Mouse (Mus musculus): ENCODE data around the gene Bloc1s1. TPM values are rescaled to one million over a fixed set of nuclear protein-coding genes. Genes with fewer than 3 reads are reported as not detected.

Gene Bloc1s1
- total RNA-seq, 2 experiments from 2014 or later = 216 to 240 TPM

DNA sequence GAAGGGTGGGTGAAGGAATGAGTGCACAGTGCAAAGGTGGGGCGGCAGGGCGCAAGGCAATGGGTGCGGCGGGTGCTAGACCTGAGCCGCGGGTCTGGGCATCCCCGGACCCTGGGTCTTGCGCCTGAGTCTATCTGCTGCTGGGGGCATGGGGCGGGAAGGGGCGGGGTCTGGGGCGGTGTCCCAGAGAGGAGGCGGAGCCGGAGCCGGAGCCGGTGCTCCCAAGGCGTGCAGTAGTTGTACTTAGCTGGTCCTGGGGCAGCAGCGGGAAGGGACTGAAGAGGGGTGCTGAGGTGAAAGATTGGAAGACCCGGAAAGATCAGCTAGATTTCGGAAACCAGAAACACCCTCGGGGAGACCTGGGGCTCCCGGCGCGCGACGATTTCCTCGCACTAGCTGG lies 9.7 kb upstream of the Bloc1s1 start, which contains the start of gene Itga7:
TSS of gene Itga7 (plus strand) at position 245 of the 400 bp plus-strand sequence.
- peak; percentile 70 for DNase-seq

DNA sequence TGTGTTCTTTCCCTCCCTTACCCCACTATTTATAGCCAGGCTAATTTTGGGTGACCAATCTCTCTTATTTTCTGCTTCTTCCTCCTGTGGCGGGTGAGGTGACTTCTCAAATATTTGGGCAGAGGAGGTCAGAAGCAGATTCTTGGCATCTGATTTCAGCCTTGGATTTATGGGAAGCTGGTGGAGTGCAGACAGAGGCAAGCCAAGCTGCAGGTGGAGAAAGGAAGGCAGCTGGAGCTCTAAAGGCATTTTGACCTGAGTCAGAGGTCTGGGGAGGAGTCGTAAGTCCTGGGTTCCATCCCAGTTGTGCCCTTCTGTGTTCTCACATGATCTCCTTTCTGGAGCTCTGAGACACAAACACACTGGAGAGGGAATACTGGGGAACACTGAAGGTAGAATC lies 7.6 kb upstream of the Bloc1s1 start:
- DNase-seq = no peak

DNA sequence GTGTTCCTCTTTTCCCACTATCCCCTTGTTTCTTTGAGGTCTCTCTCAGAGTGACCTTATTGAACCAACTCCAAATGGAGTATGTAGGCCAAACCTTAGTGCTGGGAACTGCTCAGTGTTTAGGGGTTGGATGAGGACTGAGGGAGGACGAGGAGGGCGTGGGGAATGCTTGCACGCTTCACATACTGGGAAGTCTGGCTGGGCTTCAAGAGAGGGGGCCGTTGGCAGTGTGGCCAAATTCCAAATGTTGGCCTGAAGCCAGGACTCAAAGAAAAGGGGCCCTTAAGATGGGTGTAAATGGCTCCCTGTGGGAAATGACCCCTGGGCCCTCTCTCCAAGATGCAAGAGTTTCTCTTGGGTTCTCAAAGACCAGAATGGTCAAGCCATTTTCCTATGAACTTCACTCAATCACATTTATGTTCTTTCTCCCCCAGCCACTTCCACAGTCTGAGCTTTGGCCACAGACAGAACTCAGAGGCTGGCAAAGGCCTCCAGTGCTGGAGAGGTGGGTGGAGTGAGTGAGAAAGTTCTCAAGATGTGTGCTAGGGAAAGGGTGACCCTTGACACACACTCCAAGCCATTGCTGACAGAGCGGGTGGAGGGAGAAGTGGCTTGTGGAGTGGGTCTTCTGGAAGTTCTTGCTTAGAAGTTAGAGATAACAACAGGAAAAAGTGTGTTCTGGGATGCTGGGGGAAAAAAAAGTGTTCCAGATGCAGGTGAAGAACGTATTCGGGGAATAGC lies 6.0 kb upstream of the Bloc1s1 start:
- DNase-seq = no peak

DNA sequence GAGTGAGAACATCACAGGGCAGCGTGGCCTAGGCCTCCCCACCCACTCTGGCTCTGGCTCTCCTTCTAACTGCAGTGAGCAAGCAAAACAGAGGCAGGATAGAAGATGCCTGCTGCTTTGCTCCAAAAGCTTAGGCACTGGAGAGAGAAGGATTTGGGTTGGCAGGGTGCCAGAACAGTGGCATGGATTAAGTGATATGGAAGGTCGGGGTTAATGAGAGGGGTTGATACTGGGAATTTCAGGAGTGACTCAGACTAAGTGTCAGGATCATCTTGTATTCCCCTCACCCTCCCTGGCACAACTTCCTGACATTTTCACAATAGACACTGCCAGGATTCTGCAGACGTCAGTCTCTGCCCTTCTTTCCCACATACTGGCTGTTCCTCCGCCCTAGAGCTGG lies 4.5 kb upstream of the Bloc1s1 start:
- DNase-seq = no peak

DNA sequence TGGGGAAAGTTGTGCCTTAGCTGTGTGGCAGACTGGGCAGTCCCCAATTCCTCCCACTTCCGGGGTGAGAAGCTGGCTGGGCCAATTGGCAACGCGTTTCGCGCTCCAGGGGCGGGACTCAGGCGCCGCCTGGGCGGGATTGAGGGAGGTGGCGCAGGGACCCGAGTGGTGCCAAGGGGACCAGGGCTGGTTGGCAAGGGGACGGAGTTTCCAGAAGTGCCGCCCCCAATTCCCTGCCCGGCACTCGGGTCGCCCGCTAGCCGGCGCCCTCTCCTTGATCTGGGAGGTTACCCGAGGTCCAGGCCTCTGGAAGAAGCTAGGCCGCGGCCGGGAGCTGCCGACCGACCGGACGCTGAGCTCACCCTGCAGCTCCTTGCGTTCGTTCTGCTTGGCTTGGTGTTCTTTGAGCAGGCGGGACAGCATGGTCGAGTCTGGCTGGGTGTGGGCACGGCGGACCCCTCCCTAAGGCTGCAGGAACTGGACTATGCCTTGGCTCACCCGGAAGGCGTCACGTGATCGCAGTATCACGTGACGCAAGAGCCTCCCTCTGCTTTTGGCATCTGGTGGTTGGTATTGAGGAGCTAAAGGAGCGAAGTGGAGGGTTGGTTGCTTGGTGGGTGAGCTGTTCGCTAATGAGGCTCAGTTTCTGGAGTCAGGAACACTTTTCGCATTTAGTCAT lies 683 bp downstream of the Bloc1s1 start:
- peak; percentile 98 for DNase-seq

DNA sequence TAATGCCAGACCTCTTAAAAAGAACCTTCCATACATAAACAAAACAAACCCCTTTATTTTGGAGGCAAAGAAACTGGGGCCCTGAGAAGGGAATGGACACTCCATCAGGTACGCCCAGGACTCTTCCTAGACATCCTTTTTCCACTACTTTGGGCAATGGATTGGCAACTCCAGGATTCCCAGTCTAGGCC lies 1.1 kb downstream of the Bloc1s1 start, which contains the start of gene Rdh5:
TSS of gene Rdh5 (minus strand) at position 67 of the 191 bp plus-strand sequence.
- DNase-seq = no peak

DNA sequence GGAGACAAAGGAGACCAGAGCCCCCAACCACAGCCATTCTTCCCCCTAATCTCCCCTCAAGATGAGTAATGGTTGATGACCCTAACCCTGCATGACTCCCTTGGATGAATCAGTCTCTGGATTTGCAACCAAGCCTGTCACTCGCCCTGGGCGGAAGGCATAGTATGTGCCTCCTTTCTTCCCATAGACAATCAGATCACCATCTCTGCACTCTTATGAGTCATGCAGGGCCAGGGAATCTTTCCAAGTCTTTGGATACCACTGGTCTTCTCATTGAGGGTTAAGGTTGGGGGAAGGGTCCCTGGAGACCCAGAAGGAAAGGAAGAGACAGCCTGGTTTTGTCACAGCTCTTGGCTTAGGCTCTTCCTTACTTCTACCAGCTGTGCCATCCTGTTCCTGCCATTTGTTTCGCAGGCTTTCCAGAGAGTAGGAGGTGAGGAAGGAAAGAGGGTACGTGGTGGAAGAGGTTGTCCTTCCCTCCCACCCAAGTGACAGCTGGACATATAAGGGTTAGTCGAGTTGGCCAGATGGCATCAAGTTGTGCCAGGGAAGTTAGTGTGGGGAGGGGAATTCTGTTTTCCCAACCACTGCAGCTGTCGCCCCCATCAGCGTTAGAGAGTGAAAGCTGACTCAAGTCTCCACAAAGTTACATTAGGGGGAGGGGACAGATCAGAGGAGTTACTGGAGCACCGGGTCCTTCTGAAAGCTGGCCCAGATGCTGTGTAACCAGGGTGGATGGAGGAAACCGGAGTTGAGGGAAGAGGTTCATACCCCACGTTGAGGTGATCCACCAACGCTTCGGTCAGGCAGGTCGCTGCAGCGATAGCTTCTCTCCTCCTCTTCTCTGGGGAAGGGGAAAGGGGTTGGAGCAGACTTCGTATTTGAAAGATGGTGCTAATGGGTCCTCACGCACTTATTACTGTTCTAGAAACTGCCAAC lies 1.7 kb downstream of the Bloc1s1 start:
- no peak for DNase-seq

DNA sequence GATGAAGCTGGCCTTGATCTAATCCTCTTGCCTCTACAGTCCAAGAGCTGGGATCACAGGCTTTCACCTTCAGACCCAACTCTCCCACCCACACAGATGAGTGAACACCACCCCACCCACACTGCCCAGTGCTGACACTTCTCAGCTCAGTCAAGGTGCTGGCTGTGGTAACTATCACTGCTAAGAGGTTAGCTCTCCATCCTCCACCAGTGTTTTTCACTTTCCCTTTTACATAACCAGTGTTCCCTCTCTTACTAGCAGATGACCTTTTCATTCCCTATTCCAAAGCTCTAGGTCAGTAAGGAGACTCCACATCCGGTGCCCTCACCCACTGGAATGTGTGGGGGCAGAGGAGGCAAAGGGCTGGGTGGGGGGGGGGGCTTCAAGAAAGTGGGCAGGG lies 2.6 kb downstream of the Bloc1s1 start:
- no peak for DNase-seq

DNA sequence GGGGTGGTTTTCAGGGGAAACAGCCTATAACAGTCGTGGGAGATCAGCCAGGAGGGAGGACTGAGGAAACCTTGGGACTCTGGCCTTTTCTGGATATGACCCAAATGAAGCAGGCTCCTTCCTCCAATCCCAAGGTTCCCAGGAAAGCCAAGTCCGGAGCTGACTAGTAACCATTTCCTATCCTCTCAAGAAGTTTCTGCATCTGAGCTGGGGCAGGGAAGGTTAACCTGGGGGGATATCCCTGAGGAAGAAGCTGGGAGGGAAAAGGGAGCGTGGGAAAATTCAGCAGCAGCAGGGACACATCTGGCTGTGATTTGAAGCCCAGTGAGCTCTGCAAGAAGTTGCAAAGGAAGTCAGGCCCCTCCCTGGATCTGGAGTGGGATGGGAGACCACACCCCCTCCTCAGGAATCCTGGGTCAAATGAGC lies 3.1 kb downstream of the Bloc1s1 start:
- DNase-seq = no peak

DNA sequence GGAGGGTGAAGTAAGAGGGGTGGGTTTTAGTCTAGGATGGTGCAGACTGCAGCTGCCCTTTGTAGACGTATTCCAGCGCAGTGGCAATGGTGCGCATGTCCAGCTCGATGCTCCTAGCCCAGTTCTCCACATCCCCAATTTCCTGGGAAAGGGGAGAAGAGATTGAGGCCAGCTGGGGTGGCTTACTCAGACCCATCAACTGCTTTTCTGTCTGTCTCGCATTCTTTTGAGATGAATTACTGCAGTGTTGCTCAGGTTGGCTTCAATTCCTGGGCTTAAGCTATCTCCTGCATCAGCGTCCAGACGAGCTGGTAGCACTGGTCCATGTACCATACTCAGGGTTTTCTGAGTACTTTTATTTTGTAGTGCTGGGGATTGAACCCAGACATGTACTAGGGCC lies 3.9 kb downstream of the Bloc1s1 start:
- no peak for DNase-seq

DNA sequence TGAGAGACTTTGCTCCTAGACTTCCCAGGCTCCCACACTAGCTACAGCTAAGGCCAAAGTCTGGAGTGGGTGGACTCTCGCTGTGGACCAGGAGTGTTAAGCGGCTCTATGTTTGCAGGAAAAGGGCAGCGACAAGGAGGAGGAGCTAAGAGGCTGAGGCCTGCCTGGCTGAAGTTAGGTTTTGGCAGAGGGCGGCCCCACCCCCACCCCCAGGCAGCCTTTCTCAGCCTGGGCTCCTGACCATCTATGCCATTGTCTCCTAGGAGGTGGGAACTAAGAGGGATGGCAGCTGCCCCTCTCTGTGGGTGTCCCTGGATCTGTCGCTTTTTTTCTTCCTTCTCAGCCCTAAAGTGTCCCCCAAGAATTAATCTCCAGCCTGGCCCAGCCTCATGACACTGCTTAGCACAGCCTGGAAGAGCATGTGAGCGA lies 4.6 kb downstream of the Bloc1s1 start:
- DNase-seq = no peak

DNA sequence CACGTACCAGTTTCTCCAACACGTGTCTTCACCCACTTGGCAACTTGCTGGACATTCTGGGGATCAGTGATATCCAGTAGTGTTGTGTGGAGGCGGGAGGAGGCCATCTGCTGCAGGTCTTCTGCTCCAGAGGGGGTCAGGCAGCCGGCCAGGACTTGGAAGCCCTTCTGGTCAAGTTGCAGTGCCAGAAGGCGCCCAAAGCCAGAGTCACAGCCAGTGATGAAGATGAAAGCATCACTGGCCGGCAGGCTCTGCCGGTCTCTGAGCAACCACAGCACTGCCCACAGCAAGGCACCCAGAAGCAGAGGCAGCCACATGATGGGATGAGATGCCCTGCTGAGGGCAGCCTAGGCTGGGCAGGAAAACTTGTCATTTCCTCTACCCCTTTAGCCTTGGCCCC lies 5.6 kb downstream of the Bloc1s1 start:
- DNase-seq = no peak

DNA sequence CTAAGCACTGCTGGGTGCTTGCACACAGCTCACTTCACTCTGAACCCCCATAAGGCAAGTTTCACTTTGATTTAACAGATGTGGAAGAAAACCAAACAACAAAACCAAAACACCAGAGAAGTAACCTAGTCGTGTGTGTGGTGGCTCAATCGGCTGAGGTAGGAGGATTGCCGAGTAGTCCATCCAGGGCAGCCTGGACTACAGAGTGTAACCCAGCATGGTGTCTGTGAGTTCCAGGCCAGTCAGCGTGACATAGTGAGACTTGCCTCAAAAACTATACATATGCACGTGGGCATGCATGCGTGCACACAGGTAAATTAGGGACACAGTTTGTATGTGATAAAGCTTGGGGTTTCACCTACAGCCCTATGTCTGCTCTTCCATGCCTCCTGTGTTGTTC lies 6.4 kb downstream of the Bloc1s1 start:
- DNase-seq = no peak

DNA sequence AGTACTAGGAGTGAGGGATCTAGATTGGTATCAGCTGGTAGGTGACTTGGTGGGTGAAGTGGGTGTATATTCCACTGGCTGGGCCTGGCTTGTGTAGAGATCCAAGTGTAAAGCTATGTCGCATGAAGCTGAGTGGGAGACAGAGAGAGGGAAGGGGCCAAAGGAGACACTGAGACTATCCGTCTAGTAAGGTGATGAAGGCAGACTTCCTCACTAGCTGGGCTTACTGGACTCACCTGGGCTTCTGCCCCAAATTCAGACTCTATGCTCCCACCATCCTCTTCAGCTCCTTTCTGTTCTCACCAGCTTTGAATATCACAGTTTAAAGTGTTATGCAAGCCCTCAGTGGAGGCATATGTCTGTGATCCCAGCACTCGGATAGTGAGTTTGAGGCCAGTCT lies 7.2 kb downstream of the Bloc1s1 start:
- DNase-seq = no peak

DNA sequence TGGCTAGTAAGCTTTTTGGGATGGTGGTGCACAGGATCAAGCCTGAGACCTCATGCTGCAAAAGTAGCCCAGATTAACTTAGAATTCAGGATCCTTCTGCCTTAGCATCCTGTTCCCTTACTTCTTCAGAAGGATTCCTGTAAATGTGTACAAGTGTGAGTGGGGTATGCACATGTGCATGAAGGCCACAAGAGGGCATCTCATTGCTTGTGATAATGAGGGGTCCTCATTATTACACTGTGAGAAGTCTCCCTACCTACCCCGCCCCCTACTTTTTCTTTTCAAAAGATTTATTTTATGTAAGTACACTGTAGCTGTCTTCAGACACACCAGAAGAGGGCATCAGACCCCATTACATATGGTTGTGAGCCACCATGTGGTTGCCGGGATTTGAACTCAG lies 8.3 kb downstream of the Bloc1s1 start:
- DNase-seq = no peak

DNA sequence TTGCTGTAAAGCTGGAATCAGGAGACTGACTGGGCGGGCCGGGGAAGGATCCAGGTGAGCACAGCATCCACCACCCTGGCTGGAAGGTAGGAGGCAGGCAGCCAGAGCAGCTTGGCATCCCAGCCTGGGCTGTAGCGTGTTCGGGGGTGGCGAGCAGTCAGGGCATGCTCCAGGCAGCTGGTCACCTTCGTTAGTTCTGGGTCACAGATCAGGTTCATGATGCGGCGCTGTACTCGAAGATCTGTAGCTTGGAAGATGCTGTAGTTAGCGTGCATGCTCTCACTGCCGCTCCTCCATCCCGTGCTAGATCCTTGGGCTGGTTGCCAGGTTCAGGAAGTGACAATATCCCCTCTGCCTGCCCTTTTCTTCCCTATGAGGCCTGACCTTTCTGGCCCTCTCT lies 10.1 kb downstream of the Bloc1s1 start:
- DNase-seq = no peak

DNA sequence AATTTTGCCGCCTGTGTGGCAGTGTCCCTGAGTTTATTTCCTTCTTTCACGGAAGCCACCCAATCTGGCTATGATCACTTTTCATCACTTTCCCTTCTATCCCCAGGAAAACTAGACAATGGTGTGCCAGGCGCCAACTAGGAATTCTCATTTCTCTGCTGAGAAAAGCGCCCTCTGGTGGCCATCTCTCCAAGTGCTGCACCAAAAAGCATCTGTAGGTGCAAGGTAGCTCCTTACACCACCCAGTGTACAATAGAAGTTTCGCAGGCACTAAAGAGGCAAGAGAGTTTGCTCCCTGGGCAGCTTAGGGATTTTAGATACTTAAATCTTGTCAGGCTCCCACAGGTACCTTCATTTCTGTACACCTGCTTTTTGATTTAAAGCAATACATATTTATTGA lies 10.6 kb downstream of the Bloc1s1 start:
- peak; percentile 93 for DNase-seq

DNA sequence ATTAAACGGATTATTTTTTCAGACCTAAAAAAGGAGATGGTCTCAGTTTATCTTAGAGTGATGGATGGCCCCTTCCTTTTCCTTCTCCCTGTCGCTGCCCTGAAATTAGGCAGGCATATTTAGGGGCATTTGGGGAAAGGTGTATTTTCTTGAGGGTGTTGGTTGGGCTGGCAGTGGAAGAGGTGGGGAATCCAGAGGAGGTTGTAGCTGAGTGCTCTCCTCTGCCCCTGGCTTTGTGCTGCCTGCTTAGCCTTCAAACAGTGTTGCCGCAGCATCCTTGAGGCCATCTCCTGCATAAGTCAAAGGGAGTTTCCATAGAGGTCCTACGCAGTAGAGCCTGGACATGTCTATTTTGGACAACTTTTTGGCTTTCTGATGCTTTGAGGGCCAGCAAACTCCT lies 11.0 kb downstream of the Bloc1s1 start:
- no peak for DNase-seq

DNA sequence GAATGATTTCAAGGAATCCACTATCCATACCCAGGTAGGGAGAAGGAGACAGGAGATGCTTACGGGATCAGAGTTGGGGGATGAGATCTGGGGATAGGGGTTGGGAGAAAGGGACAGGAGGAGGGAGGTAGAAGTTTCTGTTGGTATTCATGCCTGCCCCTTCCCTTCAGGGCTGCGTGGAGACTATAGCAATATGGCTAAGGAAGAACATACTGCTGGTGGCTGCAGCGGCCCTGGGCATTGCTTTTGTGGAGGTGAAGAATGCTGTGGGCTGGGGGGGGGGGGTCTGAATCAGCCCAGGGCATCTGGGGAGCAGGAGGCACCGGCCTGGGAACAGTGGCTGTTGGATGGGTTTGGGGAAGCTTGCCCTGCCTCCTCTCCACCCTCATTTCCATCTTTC lies 11.6 kb downstream of the Bloc1s1 start:
- DNase-seq = no peak

DNA sequence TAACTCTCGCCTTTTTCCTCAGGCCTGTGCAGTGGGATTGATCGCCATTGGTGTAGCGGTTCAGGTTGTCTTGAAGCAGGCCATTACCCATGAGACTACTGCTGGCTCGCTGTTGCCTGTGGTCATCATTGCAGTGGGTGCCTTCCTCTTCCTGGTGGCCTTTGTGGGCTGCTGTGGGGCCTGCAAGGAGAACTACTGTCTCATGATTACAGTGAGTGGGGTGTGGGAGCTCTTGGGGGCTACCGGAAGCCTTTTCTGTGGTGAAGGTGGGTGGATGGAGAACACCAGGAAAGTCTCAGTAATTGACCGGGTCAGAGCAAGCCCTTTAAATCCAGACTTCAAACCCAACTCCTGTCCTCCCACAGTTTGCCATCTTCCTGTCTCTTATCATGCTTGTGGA lies 12.4 kb downstream of the Bloc1s1 start:
- DNase-seq = no peak

DNA sequence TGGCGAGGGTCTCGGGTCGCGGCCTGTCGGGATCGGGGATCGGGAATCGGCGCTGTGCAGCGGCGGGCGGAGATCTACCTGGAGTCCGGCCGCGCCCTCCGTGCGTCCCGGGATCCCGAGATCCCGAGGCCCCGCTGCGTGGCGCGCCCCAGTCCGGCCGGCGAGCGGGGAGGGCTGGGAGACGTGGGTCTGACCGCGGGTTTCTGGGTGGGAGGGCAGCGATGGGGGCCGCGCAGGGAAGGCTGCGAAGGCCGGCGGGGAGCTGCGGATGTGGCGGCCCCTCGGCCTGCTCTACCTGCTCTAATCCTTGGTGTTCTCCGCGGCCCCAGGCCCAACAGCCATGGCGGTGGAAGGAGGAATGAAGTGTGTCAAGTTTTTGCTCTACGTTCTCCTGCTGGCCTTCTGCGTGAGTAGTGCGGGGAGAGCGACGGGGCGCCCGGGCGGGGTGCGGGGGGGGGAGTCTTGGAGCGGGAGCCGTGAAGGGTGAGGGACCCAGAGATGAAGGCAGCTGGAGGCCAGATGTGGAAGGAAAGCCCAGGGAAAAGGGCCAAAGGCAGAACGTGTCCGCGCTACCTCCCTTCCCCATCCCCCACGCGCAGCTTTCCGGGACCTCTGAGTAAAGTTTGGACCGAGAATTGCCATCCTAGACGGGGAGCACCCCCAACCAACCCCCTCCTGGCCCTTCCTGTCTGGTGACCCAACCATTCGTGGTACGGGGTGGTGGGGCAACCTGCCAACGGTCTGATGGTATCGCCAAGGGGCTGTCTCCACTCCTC lies 13.6 kb downstream of the Bloc1s1 start:
- DNase-seq = peak; percentile 70

DNA sequence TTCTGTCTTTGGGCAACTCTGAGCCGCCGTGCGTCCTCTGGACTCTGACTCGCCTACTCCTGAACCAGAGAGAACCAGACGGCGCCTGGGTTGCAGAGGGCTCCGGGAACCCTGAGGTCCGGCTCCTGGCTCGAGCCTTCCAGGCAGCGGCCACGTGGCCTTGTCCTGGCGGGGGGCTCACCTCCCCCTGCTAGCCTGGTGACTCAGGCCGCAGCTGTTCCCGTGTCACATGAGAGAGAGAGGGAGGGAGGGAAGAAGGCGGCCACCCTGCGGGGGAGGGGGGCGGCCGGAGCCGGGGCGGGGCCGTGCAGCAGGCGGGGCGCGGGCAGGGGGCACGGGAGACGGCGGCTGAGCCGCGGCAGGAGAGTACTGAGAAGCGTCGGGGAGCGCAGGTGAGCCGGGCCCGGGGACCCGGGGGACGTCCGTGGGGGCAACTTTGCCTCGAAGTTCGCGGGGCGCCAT lies 14.2 kb downstream of the Bloc1s1 start:
- peak; percentile 91 for DNase-seq

All from adrenal gland, postnatal 10 days (tissue).